Mouse (Mus musculus): ENCODE data around the gene Fam187b. TPM values are rescaled to one million over a fixed set of nuclear protein-coding genes. Genes with fewer than 3 reads are reported as not detected.

Gene Fam187b
- polyA plus RNA-seq, 1 experiment from 2014 or later = 1.1 TPM

DNA sequence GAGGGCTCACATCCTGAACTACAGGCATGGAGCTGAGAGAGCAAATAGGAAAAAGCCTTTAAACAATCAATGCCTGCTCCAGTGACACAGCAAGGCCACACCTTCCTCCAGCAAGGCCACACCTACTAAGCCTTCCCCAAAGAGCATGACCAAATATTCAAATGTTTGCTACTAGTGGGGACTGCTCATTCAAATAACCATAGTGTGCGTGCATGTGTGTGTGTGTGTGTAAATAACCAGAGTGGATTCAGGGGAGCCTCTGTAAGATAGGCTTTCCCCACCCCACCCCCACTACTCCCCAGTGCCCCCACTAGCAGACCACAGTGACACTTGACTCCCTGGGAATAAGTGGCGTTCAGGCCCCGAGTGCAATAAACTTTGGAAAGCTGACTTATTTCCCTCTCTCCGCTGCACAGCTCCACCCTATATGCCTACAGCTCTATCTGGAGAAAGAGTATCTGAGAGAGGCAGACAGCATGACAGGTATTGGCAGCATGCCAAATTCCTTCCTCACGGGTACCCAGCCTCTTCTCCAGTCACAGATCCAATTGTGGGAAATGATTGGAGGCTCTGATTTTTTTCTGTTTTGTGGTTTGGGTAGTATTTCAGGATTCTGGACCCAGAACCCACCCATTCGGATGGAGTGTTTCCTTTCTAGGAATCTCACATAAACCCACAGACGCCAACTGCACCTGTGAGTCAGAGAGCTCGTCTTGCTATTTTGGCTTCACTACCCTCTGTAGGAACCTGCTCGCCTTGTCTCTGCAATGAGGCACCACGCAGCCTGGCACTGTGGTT is 43.7 kb downstream of the Fam187b start:
- H3K27ac ChIP-seq = peak overlapping the region; percentile 45; the same call in 1 of the 2 replicates

DNA sequence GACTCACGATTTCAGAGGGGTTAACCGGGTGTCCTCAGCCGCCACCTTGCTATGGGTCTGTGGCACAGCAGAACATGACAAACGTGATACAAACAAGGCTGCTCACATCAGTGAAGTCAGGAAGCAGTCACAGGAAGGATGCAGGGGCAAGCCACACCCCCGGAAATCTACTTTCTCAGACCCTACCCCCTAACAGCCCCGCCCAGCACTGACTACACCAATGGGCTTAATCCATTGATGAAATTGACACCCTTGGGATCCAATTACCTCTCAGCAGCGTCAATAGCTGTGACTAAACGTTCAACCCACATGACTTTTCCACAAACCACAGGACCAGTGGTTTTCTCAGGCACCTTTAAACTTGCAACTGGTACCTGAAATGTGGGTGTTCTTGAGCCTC is 55.0 kb downstream of the Fam187b start:
- Histone ChIP-seq H3K9me3 (no peaks in the 10 kb centered on the region), H3K36me3 (no peaks in the 10 kb centered on the region), H3K27ac (no peak overlapping the region), H3K4me1 (replicated peaks) (no peaks in the 10 kb centered on the region), H3K9ac (replicated peaks) (no peak overlapping the region), H3K4me3 (replicated peaks) (no peak overlapping the region), H3K27me3 (no peaks in the 10 kb centered on the region), H3K4me2 (no peak overlapping the region)
- 71% methylated on average over 8 of the region's 8 CpGs for whole genome bisulfite sequencing
- ATAC-seq (ENCODE audit: insufficient number of reproducible peaks, insufficient read depth, low FRiP score, low TSS enrichment, low read depth) = no peak

More for the DNA sequence above, 43.7 kb downstream of the Fam187b start:
- Histone ChIP-seq H3K4me1 (replicated peaks) (peaks cover 15% of the 10 kb centered on the region), H3K9ac (replicated peaks) (no peak overlapping the region), H3K4me3 (replicated peaks) (no peak overlapping the region), H3K4me2 (no peak overlapping the region; the same call in 1 of the 2 replicates), H3K9me3 (no peaks in the 10 kb centered on the region), H3K36me3 (no peaks in the 10 kb centered on the region), H3K27me3 (no peaks in the 10 kb centered on the region)
- ATAC-seq (ENCODE audit: insufficient number of reproducible peaks, insufficient read depth, low FRiP score, low TSS enrichment, low read depth) = peak; percentile 64
- 46% methylated on average over 10 of the region's 10 CpGs for WGBS

- no peak overlapping the region for H3K9ac ChIP-seq (replicated peaks)
- no peaks in the 10 kb centered on the region for H3K4me1 ChIP-seq (replicated peaks)
- whole genome bisulfite sequencing = 81% methylated on average over 2 of the region's 2 CpGs
- H3K4me3 ChIP-seq (replicated peaks) = no peak overlapping the region
- ATAC-seq (ENCODE audit: insufficient number of reproducible peaks, insufficient read depth, low FRiP score, low TSS enrichment, low read depth) = no peak
- H3K9me3 ChIP-seq = no peaks in the 10 kb centered on the region
- no peaks in the 10 kb centered on the region for H3K36me3 ChIP-seq
- no peak overlapping the region for H3K4me2 ChIP-seq
- H3K27ac ChIP-seq = no peak overlapping the region
- H3K27me3 ChIP-seq = no peaks in the 10 kb centered on the region
Measured at GRCm38 (mm10) chr7:31030717-31031116, 57.1 kb downstream of the Fam187b start.

DNA sequence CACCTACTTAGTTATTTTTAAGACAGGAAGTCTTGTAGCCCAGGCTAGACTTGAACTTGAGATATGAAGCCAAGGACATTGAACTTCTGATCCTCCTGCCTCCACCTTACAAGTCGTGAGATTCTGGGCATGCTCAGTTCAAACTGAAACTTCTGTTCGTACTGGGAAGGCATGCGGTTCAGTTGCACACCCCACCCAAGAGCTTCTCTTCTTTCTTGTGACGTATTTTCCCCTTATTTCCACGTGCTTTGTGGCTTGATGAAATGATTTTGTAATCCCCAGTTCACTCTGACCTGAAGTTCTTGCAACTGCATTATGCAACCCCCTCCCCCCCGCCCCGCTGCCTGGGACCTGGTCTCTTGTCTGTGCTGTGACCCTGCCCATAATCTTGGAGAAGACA is 58.1 kb downstream of the Fam187b start:
- no peaks in the 10 kb centered on the region for H3K27me3 ChIP-seq
- no peaks in the 10 kb centered on the region for H3K9me3 ChIP-seq
- 82% methylated on average over 7 of the region's 7 CpGs for WGBS
- H3K4me2 ChIP-seq = no peak overlapping the region
- ATAC-seq (ENCODE audit: insufficient number of reproducible peaks, insufficient read depth, low FRiP score, low TSS enrichment, low read depth) = no peak
- no peak overlapping the region for H3K27ac ChIP-seq
- H3K36me3 ChIP-seq = no peaks in the 10 kb centered on the region
- no peak overlapping the region for H3K4me3 ChIP-seq (replicated peaks)
- H3K4me1 ChIP-seq (replicated peaks) = no peaks in the 10 kb centered on the region
- H3K9ac ChIP-seq (replicated peaks) = no peak overlapping the region

GRCm38 (mm10) chr7:31033409-31034165 is 60.0 kb downstream of the Fam187b start:
- H3K36me3 ChIP-seq = no peaks in the 10 kb centered on the region
- no peaks in the 10 kb centered on the region for H3K4me1 ChIP-seq (replicated peaks)
- H3K4me2 ChIP-seq = no peak overlapping the region
- H3K9me3 ChIP-seq = no peaks in the 10 kb centered on the region
- 65% methylated on average over 9 of the region's 9 CpGs for WGBS
- no peak overlapping the region for H3K27ac ChIP-seq
- H3K4me3 ChIP-seq (replicated peaks) = no peak overlapping the region
- H3K27me3 ChIP-seq = no peaks in the 10 kb centered on the region
- H3K9ac ChIP-seq (replicated peaks) = no peak overlapping the region
- no peak for ATAC-seq (ENCODE audit: insufficient number of reproducible peaks, insufficient read depth, low FRiP score, low TSS enrichment, low read depth)

- 69% methylated on average over 11 of the region's 11 CpGs for WGBS
- no peak for ATAC-seq (ENCODE audit: insufficient number of reproducible peaks, insufficient read depth, low FRiP score, low TSS enrichment, low read depth)
Measured at GRCm38 (mm10) chr7:31034789-31035188, 61.2 kb downstream of the Fam187b start.

DNA sequence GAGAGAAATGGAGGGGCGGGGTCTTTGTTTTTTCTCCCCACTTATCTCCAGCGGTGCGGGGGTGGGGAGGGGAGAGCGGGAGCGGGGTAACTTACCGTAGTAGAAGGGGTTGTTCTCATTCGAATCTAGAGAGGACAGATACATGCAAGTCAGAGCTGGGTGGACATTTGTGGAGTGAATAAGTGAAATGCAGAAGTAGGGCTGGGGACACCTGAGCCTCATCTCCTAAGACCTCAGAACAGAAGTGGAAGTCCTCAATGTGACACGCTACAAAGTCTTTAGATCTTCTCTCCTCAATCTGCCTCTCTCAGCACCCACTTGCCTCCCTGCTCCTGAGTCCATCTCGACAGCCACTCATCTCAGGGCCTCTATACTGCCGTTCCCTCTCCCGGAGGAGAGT is 61.7 kb downstream of the Fam187b start:
- H3K4me1 ChIP-seq (replicated peaks) = no peaks in the 10 kb centered on the region
- no peak overlapping the region for H3K4me3 ChIP-seq (replicated peaks)
- H3K4me2 ChIP-seq = no peak overlapping the region
- WGBS = 80% methylated on average over 11 of the region's 11 CpGs
- H3K27ac ChIP-seq = no peak overlapping the region
- no peak overlapping the region for H3K9ac ChIP-seq (replicated peaks)
- H3K36me3 ChIP-seq = no peaks in the 10 kb centered on the region
- no peak for ATAC-seq (ENCODE audit: insufficient number of reproducible peaks, insufficient read depth, low FRiP score, low TSS enrichment, low read depth)
- peaks cover 5% of the 10 kb centered on the region for H3K27me3 ChIP-seq
- H3K9me3 ChIP-seq = no peaks in the 10 kb centered on the region

More at GRCm38 (mm10) chr7:31034789-31035188, 61.2 kb downstream of the Fam187b start:
- no peak overlapping the region for H3K4me3 ChIP-seq (replicated peaks)
- H3K27ac ChIP-seq = no peak overlapping the region
- H3K36me3 ChIP-seq = no peaks in the 10 kb centered on the region
- peaks cover under 1% of the 10 kb centered on the region; the same call in 1 of the 2 replicates for H3K27me3 ChIP-seq
- H3K4me1 ChIP-seq (replicated peaks) = no peaks in the 10 kb centered on the region
- no peak overlapping the region for H3K9ac ChIP-seq (replicated peaks)
- no peaks in the 10 kb centered on the region for H3K9me3 ChIP-seq
- no peak overlapping the region for H3K4me2 ChIP-seq

- Histone ChIP-seq H3K27ac (no peak overlapping the region), H3K9me3 (no peaks in the 10 kb centered on the region), H3K9ac (replicated peaks) (no peak overlapping the region), H3K36me3 (no peaks in the 10 kb centered on the region), H3K27me3 (peaks cover 21% of the 10 kb centered on the region), H3K4me3 (replicated peaks) (no peak overlapping the region), H3K4me2 (no peak overlapping the region), H3K4me1 (replicated peaks) (peaks cover 4% of the 10 kb centered on the region)
- WGBS = 79% methylated on average over 7 of the region's 7 CpGs
- ATAC-seq (ENCODE audit: insufficient number of reproducible peaks, insufficient read depth, low FRiP score, low TSS enrichment, low read depth) = no peak
Measured at GRCm38 (mm10) chr7:31036917-31037316, 63.3 kb downstream of the Fam187b start.

GRCm38 (mm10) chr7:31037675-31038074 is 64.1 kb downstream of the Fam187b start:
- no peak for ATAC-seq (ENCODE audit: insufficient number of reproducible peaks, insufficient read depth, low FRiP score, low TSS enrichment, low read depth)
- Histone ChIP-seq H3K27me3 (peaks cover 29% of the 10 kb centered on the region), H3K36me3 (no peaks in the 10 kb centered on the region), H3K4me1 (replicated peaks) (peaks cover 12% of the 10 kb centered on the region), H3K4me2 (no peak overlapping the region), H3K27ac (no peak overlapping the region), H3K9me3 (no peaks in the 10 kb centered on the region), H3K4me3 (replicated peaks) (no peak overlapping the region), H3K9ac (replicated peaks) (no peak overlapping the region)
- WGBS = 66% methylated on average over 2 of the region's 2 CpGs

DNA sequence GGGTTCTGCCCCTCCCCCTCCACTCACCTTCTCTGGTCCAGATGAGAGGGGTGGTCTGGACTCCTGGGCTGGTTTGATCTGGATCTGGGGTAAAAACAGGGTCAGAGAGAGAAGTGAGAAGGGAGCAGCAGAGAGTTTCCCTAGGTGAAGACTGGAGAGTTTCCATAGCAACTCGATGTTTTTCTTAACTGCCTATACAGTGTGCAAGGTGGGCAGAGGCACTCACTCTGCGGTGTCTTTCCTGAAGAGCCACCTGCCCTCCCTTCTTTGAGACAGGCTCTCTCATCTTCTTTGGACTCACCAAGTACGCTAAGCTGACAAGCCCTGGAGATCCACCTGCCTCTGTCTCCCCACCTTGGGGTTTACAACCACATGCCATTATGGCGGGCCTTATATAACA is 65.4 kb downstream of the Fam187b start:
- H3K9me3 ChIP-seq = no peaks in the 10 kb centered on the region
- no peak for ATAC-seq (ENCODE audit: insufficient number of reproducible peaks, insufficient read depth, low FRiP score, low TSS enrichment, low read depth)
- 81% methylated on average over 4 of the region's 4 CpGs for WGBS

More for the DNA sequence above, 65.4 kb downstream of the Fam187b start:
- Histone ChIP-seq H3K4me1 (replicated peaks) (peaks cover 14% of the 10 kb centered on the region), H3K27ac (no peak overlapping the region), H3K4me2 (no peak overlapping the region), H3K4me3 (replicated peaks) (no peak overlapping the region), H3K36me3 (no peaks in the 10 kb centered on the region), H3K27me3 (peaks cover 42% of the 10 kb centered on the region), H3K9ac (replicated peaks) (no peak overlapping the region)

Data from limb, embryonic 12.5 days (tissue).